Mouse (Mus musculus) liver, postnatal 0 days (tissue): ENCODE measurements around the gene Gm8159.
"Not testable (repeated sequence)": the region's sequence is repeated elsewhere in the genome, so short reads cannot be mapped to it uniquely, and the experiment has no call there.

ENCODE experiments used
- CTCF ChIP-seq: sonication (generic); IDR thresholded peaks from 2 replicates; pipeline ENCODE4 v1.5.1; 2016; ENCODE audit warnings: antibody characterized with exemption, low read depth
- EP300 ChIP-seq: IDR thresholded peaks from 2 replicates; pipeline ENCODE4 v1.6.1; 2016; ENCODE audit warnings: antibody characterized with exemption, low read depth, mild to moderate bottlenecking

GRCm38 (mm10) chr14:4663892-4664291, 31.7 kb downstream of the Gm8159 start, which contains the start of gene Gm3239:
- TF ChIP-seq CTCF, EP300: not testable (repeated sequence)
